Mouse (Mus musculus): Measurements from ENCODE around the gene 1110008L16Rik. TPM values are rescaled to one million over a fixed set of nuclear protein-coding genes. Genes with fewer than 3 reads are reported as not detected.

1110008L16Rik gene
- polyA plus RNA-seq, 1 experiment from 2014 or later: 12.4 TPM

DNA sequence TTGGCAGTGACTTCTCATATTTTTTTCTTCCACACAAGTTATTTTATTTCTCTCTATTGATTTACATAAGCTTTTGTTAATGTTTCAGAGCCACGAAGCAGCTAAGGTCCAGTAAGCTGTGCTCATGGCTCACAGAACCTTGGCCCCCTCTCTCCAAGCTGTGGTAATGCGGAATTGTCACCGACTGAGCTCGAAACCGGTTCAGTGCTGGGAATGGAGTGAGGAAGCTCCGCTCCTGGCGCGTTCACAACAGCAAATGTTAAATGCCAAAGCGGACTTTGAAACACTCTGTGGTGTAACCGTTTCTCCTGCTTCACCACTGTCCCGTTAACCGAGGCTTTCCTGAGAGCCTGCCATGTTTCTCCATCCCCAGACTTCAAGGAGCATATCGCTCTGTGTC is 45.2 kb downstream of the 1110008L16Rik start:
- Histone ChIP-seq H3K4me2 (no peak overlapping the region), H3K4me3 (no peak overlapping the region), H3K36me3 (no peaks in the 10 kb centered on the region), H3K27me3 (replicated peaks) (0 out of 2 replicates have a peak, but pooled peaks cover 8% of the 10 kb centered on the region), H3K9me3 (replicated peaks) (no peaks in the 10 kb centered on the region), H3K27ac (no peak overlapping the region), H3K4me1 (peaks cover 11% of the 10 kb centered on the region), H3K9ac (no peak overlapping the region)
- ATAC-seq: no peak
- 73% methylated on average over 13 of the region's 13 CpGs for WGBS (ENCODE audit: insufficient replicate concordance)

DNA sequence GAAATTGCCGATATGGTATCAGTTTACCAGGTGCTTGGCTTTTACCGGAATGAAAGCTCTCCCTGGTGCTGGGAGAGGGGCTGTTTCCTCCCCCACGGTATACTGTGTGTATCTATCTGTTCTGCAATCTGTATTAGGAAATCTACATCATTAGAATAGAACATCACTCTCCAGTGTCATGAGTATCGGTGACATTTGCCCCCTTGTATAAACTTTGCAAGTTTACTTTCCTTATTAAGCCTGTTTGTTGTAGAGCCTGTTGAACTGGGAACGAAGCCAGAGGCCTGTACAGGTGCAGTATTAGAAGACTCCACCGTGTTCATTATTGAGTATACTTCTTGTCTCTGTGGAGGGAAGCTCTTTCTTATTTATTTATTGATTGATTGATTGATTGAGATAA is 54.0 kb downstream of the 1110008L16Rik start:
- Histone ChIP-seq H3K4me3 (no peak overlapping the region), H3K9me3 (replicated peaks) (no peaks in the 10 kb centered on the region), H3K4me2 (no peak overlapping the region), H3K27me3 (replicated peaks) (peaks cover 13% of the 10 kb centered on the region; the same call in 1 of the 2 replicates), H3K36me3 (no peaks in the 10 kb centered on the region), H3K4me1 (0 out of 2 replicates have a peak, but pooled peaks cover 2% of the 10 kb centered on the region), H3K9ac (no peak overlapping the region; the same call in 1 of the 2 replicates), H3K27ac (no peak overlapping the region)
- 68% methylated on average over 6 of the region's 6 CpGs for WGBS (ENCODE audit: insufficient replicate concordance)
- ATAC-seq: no peak

DNA sequence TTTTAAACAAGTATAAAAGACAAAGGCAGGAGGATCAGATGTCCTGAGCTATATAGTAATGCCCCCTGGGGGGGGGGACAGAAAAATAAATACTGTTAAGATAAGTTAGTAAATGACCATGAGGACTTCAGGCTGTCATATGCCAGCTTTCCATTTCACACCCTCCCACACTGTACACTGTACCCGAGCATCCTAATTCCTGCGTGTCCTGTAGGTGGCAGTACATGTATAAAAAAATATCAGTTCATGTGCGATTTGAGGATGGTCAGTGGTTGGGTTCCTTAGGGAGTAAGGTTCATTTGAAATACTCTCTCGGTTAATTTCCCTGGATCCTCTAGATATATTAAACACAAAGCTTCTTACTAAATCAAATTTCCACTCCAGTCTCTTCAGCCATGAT is 55.5 kb downstream of the 1110008L16Rik start:
- Histone ChIP-seq H3K9me3 (replicated peaks) (no peaks in the 10 kb centered on the region), H3K9ac (no peak overlapping the region), H3K36me3 (no peaks in the 10 kb centered on the region), H3K4me3 (no peak overlapping the region), H3K4me2 (no peak overlapping the region), H3K27me3 (replicated peaks) (peaks cover 10% of the 10 kb centered on the region; the same call in 1 of the 2 replicates), H3K27ac (no peak overlapping the region), H3K4me1 (0 out of 2 replicates have a peak, but pooled peaks cover 2% of the 10 kb centered on the region)
- 53% methylated on average over 4 of the region's 4 CpGs for WGBS (ENCODE audit: insufficient replicate concordance)
- 0 out of 2 replicates have a peak, but pooled peaks have one; percentile 30 for ATAC-seq

DNA sequence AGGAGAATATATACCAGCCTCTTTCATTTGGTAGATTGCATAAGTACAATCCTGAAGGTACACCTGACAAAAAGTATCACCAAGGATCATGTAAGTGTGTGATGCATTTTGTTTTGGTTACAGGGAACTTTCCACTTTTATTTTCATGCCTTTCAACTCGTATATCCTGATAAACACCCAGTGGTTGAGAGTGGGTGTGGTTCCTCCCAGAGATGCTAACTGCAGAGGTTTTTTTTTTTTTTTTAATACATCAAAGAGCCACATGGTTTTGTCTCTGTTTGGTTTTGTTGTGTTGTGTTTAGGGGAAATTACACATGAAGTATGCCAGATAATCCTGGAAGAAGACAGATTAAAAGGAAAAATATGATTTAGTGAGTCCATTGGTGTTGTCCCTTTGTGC is 57.9 kb downstream of the 1110008L16Rik start:
- Histone ChIP-seq H3K27ac (no peak overlapping the region), H3K36me3 (no peaks in the 10 kb centered on the region), H3K4me3 (no peak overlapping the region), H3K4me2 (no peak overlapping the region), H3K4me1 (0 out of 2 replicates have a peak, but pooled peaks cover 2% of the 10 kb centered on the region), H3K9ac (no peak overlapping the region), H3K9me3 (replicated peaks) (no peaks in the 10 kb centered on the region), H3K27me3 (replicated peaks) (peaks cover 20% of the 10 kb centered on the region)
- no peak for ATAC-seq
- WGBS (ENCODE audit: insufficient replicate concordance): 11% methylated on average over 1 of the region's 1 CpGs

DNA sequence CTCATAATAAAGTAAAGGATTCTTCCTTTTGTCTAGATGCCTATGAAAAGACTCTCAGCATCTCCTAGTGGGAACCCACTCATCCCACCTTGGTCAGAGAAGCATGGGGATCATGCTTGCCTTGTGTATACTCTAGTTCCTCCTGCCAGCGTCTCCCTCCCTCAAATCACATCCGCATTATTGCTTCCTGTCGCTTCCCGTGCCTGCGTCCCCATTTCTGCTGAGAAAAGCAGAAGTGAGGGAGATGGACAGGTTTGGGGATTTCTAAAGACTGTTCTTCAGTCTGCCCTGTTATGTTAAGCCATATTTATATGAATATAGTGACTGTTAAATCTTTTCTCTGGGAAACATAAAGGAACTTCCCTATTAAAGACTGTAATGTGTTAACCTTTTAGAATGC is 61.6 kb downstream of the 1110008L16Rik start:
- H3K36me3 ChIP-seq: no peaks in the 10 kb centered on the region
- H3K4me2 ChIP-seq: no peak overlapping the region
- no peak overlapping the region for H3K9ac ChIP-seq
- no peaks in the 10 kb centered on the region for H3K9me3 ChIP-seq (replicated peaks)
- 31% methylated on average over 5 of the region's 5 CpGs for WGBS (ENCODE audit: insufficient replicate concordance)
- no peak overlapping the region for H3K27ac ChIP-seq
- H3K27me3 ChIP-seq (replicated peaks): peaks cover 17% of the 10 kb centered on the region
- no peak overlapping the region for H3K4me3 ChIP-seq
- no peak for ATAC-seq
- H3K4me1 ChIP-seq: no peaks in the 10 kb centered on the region

DNA sequence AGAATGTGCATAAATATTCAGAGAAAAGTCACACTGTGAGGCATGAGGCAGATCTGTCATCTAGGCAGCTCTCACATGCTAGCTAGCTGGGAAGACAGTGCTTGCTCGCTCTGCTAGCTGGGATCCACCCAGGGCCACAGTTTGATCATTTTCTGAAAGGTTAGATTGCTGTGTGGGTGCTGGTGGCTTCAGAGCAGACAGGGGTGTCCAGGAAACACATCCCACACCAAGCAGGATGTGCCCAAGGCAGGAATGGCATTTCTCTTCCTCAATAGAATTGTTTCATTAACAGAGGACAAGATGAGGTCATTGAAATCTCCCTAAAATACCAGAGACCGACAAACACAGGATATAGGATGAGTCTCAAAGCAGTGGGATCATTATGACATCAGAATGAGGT is 65.7 kb downstream of the 1110008L16Rik start:
- Histone ChIP-seq H3K4me3 (no peak overlapping the region), H3K36me3 (0 out of 2 replicates have a peak, but pooled peaks cover 3% of the 10 kb centered on the region), H3K9me3 (replicated peaks) (no peaks in the 10 kb centered on the region), H3K9ac (no peak overlapping the region), H3K4me1 (no peaks in the 10 kb centered on the region), H3K27ac (no peak overlapping the region), H3K4me2 (no peak overlapping the region), H3K27me3 (replicated peaks) (peaks cover 9% of the 10 kb centered on the region; the same call in 1 of the 2 replicates)
- ATAC-seq: no peak
- 70% methylated on average over 2 of the region's 2 CpGs for whole genome bisulfite sequencing (ENCODE audit: insufficient replicate concordance)

DNA sequence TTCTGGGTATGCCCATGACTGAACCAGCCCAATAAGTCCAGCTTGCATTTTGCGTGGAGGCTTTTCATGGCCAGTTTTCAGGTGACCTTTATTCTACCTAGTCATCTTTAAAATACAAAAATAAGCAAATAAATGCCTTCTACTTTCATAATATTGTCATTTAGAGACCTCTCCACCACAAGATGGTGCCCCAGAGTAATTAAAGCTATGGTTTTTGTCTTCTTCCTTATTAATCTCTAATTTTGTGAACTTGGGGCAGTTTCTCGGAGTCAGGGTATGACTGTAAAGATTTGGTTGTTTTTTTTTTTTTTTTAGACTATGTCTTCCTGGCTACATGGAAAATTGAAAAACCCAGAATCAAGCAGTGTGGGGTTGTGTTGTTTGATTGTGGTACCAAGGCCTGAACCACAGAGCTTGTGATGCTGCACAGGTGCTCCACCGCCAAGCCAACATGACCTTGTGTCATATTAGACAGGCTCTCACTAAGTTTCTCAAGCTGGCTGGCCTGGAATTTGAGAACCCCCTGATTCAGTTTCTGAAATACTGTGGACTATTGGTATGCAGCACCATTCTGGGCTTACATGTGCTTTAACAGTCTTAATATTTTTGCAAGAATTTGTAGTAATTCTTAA is 73.2 kb downstream of the 1110008L16Rik start:
- Histone ChIP-seq H3K9ac (no peak overlapping the region), H3K4me2 (no peak overlapping the region), H3K36me3 (peaks cover 7% of the 10 kb centered on the region), H3K4me1 (no peaks in the 10 kb centered on the region), H3K4me3 (no peak overlapping the region), H3K27ac (no peak overlapping the region), H3K9me3 (replicated peaks) (no peaks in the 10 kb centered on the region), H3K27me3 (replicated peaks) (no peaks in the 10 kb centered on the region)
- ATAC-seq: no peak
- 81% methylated on average over 3 of the region's 3 CpGs for WGBS (ENCODE audit: insufficient replicate concordance)

DNA sequence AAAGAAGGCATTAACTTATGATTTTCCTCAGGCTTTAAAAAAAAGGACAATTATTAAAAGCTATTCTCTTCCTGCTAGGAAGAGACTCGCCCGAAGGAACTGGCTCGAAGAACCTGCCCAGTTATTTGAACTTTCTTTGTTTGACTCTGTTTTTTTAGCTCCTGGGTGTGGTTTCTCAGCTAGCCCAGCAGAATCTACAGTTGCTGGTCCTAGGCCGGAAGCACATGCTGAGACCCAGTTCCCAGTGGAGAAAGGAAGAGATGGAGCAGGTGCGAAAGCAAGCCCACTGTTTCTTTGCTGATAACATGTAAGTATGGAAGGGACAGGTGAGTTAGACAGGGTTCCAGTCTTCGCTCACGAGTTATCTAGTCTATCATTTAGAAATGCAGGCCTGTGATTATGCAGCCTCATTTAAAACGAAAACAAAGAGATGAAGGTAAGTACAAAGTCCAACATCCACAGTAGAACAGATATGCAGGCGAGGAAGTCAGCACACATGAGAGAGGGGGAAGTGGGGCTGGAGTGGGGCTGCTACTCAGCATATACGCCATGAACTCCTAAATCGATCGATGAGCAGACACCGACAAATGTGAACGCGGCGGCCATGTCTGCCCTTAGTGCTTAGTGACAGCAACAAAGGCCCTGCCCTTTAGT is 77.7 kb downstream of the 1110008L16Rik start:
- ATAC-seq: no peak
- H3K27ac ChIP-seq: no peak overlapping the region
- WGBS (ENCODE audit: insufficient replicate concordance): 82% methylated on average over 16 of the region's 16 CpGs

DNA sequence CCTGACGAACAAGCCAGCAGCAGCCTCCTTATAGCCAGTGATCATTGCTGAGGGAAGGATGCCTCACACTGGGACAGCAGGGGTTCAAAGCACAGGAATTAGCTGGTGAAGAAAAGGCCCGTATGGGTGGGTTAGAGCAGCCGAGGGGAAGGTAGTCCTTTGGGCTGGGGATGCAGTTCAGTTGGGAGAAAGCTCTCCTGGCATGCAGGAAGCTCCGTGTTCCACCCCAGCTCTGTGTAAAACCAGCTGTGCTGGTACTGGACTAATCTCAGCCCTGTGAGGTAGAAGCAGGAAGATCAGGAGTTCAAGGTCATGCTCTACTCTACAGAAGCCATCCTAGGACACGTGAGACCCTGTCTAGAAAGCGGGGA is 78.2 kb downstream of the 1110008L16Rik start:
- H3K4me1 ChIP-seq: no peaks in the 10 kb centered on the region
- no peaks in the 10 kb centered on the region for H3K9me3 ChIP-seq (replicated peaks)
- H3K4me2 ChIP-seq: no peak overlapping the region
- 64% methylated on average over 6 of the region's 6 CpGs for WGBS (ENCODE audit: insufficient replicate concordance)
- H3K9ac ChIP-seq: no peak overlapping the region
- no peak for ATAC-seq
- H3K4me3 ChIP-seq: no peak overlapping the region
- peaks cover 14% of the 10 kb centered on the region for H3K36me3 ChIP-seq
- H3K27me3 ChIP-seq (replicated peaks): no peaks in the 10 kb centered on the region
- H3K27ac ChIP-seq: no peak overlapping the region

More for the DNA sequence above, 77.7 kb downstream of the 1110008L16Rik start:
- no peaks in the 10 kb centered on the region for H3K4me1 ChIP-seq
- H3K27me3 ChIP-seq (replicated peaks): no peaks in the 10 kb centered on the region
- peaks cover 14% of the 10 kb centered on the region for H3K36me3 ChIP-seq
- H3K9me3 ChIP-seq (replicated peaks): no peaks in the 10 kb centered on the region
- no peak overlapping the region for H3K4me3 ChIP-seq
- no peak overlapping the region for H3K4me2 ChIP-seq
- no peak overlapping the region for H3K9ac ChIP-seq

DNA sequence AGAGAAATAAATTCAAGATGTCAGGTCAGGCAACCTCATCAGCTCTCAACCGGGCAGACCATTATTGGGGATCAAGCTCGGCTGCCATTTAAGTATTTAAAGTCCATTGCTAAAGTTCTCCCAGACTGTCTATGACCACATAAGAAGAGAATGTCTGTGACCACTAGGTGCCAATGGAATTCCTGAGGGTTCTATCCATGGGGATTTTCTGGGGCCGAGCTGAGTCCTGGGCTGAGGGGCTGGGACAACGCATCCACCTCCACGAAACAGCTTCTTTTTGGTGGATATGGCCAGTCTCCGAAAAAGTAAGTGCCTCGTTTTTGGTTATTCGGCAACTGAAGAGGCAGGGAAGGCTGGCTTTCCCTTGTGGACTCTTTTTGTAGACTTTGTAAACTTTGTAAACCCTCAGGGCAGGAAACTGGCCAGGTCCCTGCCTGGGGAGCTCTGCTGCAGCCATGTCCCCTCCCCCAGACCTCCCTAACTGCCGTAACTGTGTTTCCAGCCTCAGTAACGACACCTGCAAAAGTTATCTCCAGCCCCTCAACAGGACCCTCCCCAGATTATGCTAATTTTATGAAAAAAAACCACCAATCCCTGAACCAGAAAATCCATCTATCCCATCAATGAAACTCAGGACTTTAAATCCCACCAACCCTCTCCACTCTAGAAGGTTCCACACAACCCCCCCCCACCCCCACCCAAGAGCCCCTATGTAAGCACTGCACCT is 84.8 kb downstream of the 1110008L16Rik start, which contains the start of gene Psma6:
TSS of gene Psma6 (plus strand) at position 200 of the 727 bp plus-strand sequence.
- Histone ChIP-seq H3K27ac (no peak within 1 kb of the TSS), H3K4me1 (peaks cover 25% of the 10 kb centered on the region), H3K36me3 (0 out of 2 replicates have a peak, but pooled peaks cover 6% of the 10 kb centered on the region), H3K4me2 (no peak within 1 kb of the TSS), H3K9me3 (replicated peaks) (no peaks in the 10 kb centered on the region), H3K4me3 (no peak within 1 kb of the TSS), H3K27me3 (replicated peaks) (no peaks in the 10 kb centered on the region), H3K9ac (no peak within 1 kb of the TSS)
- 72% methylated on average over 10 of the region's 10 CpGs for WGBS (ENCODE audit: insufficient replicate concordance)
- ATAC-seq: no peak

DNA sequence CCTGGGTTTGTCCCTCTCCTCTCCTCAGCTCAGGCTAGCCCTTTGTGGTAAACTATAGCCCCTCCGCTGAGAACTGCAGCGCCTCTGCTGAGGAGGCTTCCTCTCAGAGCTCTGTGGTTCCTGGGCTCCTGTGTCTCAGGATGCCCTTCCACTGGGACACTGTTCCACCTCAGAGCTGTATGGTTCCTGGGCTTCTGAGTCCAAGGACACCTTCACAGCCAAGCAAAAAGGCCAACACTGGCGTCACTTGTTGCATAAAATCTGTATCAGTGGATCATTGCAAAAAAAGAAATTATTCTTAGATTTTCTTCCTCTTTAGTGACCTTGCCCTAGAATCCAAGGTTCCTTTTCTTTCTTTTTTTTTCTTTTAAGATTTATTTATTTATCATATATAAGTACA is 85.4 kb downstream of the 1110008L16Rik start:
- no peak for ATAC-seq
- H3K36me3 ChIP-seq: no peaks in the 10 kb centered on the region
- no peaks in the 10 kb centered on the region for H3K27me3 ChIP-seq (replicated peaks)
- H3K4me1 ChIP-seq: peaks cover 25% of the 10 kb centered on the region
- no peak overlapping the region for H3K27ac ChIP-seq
- H3K9ac ChIP-seq: no peak overlapping the region
- no peak overlapping the region for H3K4me3 ChIP-seq
- no peak overlapping the region for H3K4me2 ChIP-seq
- 81% methylated on average over 3 of the region's 3 CpGs for WGBS (ENCODE audit: insufficient replicate concordance)
- no peaks in the 10 kb centered on the region for H3K9me3 ChIP-seq (replicated peaks)

DNA sequence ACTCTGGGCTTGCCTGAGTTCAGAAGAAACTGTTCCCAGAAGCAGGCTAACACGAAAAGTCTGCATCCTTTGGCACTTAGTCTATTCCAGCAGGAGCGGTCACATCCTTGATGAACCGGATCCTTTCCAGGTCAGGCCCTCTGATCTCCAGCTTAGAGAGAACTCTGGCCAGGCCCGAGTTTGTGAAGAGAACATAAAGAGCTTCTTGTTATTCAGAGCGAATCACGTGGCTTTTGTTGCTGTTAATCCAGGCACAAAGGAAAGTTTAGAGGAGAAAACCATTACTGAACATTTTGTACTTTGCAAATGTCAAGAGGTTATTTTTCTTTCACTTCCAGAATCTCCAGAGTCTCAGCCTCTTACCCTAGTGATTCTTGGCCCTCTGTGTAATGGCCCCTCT is 86.6 kb downstream of the 1110008L16Rik start:
- ATAC-seq: no peak
- Histone ChIP-seq H3K36me3 (no peaks in the 10 kb centered on the region), H3K9me3 (replicated peaks) (no peaks in the 10 kb centered on the region), H3K9ac (no peak overlapping the region), H3K4me3 (no peak overlapping the region), H3K4me1 (peaks cover 25% of the 10 kb centered on the region), H3K27me3 (replicated peaks) (no peaks in the 10 kb centered on the region), H3K27ac (no peak overlapping the region), H3K4me2 (no peak overlapping the region)
- 69% methylated on average over 6 of the region's 6 CpGs for WGBS (ENCODE audit: insufficient replicate concordance)

Measured in liver, embryonic 12.5 days (tissue).